Mouse (Mus musculus) adrenal gland, postnatal 4 days (tissue): ENCODE measurements at regions not wholly inside any gene's neighbourhood (a gene's known extent, or its start where the extent isn't known, plus 50 kb on each side); places are given as distances from the start of the nearest gene placed in this dataset.

ENCODE experiments used
- DNase-seq, 2 experiments: peaks; one replicate each; pipeline ENCODE4 v3.0.0; 2021 to 2022; ENCODE audit warnings: low spot score in 2 of 2, mixed read lengths in 2 of 2

DNA sequence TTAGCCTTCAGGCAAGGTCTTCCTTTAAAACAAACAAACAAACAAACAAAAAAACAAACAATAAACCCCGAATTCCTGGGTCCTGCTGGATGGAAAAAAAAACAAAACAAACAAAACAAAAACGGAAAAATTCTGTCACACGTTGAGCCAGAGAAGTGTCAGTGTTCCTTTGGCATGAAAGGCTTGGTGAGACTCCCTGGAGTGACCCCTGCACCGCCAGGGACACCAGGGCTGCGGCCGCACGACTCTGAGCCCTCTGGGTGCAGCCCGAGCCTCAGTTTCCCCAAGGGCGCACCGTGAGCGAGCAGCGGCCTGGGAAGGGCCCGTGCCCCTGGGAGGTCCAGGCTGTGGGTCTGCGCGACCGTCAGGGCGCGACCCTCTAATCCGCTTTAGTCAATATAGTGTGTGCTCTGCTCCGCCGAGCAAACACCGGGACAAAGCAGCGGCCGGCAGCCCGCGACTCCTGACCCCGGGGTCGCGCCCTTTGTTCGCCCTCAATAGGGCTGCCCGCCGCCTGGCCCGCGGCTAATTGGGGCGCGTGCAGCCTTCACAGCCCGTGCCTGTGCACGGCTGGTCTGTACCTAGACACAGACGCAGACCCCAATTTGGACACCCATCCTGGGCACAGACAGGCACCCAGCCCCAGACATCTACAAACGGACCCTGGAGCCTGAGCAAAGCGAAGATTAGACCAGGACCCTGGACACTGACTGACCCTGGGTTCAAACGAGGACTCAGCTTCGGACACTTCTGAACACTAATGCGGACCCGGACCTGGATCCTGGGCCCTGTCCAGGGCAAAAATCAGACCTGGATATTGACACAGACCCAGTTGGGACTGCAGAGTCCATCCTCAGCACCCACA lies 74.0 kb upstream of the Ppara start:
- DNase-seq, result no peak

DNA sequence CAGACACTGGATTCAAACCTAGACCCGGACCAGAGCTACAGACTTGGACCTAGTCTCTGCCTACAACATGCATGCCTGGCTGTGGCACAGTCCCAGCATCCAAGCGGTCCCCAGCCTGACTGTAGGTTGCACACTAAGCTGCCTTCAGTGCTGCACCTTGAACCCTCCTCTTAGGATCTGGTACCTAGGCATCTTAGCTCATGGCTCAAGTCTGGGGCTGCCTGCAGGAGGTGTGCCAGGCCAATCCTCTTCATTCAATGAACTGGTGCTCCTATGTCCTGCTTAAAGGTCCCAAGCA lies 73.4 kb upstream of the Ppara start:
- no peak for DNase-seq

DNA sequence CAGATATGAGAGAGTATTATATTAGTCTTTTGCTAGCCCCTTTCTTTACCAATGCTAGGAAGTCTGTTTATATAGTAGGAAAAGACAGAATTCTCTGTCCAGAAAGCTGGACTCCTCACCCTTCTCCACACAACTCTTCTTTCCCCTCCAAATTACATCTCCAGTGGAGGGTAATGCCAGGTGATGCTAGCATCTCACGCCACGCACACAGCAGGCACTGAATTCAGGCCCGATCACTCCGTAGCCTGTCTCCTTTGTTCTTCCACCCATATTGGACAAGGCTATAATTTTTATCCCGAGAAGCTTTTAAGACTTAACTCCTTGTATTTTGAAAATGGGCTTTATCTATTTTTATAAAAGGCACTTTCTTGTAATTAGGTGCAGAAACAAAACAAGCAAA lies 73.0 kb upstream of the Ppara start:
- no peak for DNase-seq

DNA sequence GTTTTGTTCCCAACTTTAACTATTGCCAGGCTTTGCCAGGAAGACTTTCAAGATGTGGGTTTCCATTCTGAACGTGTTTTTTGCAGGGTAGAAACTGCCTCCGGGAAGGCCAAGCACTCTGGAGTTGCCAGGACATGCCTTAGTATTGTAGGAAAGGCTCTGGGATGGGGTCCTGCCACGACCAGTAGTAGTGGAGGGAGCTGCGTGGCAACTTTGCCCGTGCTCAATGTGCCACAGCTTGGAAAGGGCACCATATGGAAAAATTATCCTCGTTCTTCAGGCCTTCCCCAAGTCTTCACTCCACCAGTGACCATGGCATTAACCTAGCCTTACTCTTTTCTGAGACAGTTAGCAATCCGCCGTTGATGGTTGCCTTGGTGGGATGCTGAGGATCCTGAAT lies 72.5 kb upstream of the Ppara start:
- DNase-seq, result no peak

DNA sequence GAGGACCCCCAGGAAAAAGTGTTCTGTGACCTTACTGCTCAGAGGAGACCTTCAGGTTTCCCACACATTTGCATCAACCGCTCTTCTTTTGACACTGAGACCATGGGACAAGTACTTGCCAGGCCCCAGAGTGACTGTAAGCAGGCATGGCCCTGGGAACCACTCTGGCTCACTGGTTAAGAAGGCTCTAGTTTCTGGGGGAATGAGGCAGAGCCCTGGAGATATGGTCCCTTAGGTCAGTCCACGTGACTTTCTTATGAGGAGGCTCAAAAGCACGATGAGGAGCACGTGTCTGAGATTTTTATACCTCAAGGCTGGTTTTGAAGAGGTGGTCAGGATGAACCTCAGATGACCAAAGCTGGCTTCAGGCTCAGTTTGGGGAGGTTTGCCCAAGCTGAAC lies 72.1 kb upstream of the Ppara start:
- DNase-seq, result no peak

DNA sequence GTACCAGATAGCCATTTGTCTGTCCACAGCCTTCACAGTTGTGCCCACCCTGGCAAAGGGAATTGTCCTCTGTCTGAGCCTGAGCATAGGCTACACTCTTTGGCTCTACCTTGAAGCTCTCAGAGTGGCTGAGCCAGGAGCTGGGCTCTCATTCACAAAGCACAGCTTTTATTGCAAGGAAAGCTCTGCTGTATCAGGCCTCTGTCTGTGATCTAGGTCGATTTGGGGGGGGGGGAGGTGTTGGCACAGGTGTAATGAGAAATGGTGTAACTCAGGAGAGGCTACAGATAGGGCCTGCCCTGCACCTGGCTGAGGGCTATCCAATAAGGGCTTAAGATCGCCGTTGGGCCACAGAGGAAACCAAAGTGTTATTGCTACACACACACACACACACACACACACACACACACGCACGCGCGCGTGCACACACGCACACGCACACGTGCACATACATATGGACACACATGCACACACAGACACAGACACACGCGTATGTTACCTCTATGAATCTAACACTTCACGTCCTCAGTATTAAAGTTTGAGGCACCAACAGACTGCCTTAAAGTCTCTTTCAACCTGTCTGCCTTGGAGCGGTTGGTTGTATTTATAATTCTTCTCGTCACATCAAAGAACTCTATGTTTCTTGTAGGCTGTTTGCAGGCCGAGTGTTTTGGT lies 70.9 kb upstream of the Ppara start:
- no peak for DNase-seq

DNA sequence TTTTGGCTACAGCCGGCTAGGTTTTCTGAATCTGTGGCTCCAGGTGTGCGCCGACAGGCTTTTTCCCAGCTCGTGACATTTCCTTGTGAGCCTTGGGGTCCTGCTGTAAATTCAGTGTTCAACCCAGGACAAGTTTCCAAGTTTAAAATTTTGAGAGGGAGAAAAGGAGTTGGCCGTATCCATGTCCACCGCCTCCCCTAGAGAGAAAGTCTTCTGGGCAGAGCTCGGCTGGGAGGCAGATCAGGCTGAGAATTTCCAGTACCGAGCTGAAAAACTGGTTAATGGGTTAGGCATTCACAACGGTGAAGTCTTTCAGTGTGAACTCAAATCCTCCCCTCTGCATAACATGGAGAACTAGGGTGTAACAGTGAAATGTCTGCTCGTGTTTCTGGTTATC lies 70.4 kb upstream of the Ppara start:
- DNase-seq, result no peak

DNA sequence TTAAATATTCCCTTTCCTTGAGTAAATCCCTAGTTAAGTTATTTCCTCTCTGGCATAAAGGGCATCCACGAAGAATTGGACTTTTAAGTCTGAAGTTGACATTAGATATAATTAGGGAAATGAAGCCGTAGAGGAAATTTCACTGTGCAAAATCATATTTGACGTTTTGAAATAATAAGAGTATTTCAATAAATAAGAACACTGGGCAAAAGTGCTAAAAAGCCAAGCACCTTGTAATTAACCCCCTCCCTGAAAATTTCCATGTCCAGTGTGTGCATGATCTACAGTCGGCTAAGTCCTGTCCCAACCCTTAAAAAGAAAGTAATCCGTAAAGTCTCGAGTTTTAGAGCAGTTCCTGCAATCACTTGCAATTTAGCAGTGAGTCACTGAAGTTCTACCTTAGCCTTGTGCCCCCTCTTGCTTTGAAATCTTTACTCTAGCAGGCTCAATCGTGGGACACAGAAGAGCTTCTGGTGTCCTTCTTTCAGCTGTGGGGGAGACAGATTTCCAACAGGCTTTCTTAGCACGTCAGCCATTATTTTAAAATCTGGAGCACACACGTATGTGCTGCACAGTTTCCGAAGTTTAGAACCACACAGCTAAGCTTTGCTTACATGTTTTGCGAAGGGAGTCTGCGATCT lies 69.5 kb upstream of the Ppara start:
- no peak for DNase-seq

DNA sequence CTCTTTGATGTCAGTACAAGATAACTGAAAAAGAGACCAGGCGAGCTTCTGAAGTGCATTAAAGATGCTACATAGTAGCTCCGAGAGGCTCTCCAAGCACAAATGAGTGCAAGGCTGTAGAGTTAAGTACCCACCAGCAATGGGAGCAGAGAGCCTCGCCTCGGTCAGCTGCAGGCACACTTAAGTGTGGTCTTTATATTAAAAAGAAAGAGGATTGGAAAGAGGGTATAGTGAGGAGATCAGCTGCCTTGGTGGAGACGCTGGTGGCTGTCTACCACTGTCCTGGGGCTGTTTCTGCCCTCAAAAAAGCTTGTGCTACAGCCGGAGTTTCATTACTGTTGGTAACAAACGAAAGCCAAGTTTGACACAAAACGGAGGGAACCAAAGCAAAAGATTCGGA lies 68.3 kb upstream of the Ppara start:
- no peak for DNase-seq

DNA sequence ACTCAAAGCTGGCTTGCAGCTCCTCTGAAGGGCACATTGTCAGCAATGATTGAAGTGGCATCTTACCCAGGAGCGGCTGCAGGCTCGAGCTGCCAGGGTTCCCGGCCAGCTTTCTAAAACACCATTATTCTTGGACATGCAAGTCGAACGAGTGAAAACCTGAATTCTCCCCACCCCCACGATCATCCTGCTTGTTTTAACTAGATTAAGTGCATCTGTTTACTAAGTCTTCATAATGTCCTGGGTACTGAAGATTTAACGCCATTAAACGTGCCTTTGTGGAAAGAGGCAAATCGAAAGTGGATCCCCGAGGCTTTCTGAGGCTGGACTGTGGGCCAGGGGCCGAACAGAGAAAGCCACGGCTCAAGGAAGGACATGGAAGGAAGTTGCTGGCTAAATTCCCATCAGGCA lies 67.4 kb upstream of the Ppara start:
- no peak for DNase-seq

DNA sequence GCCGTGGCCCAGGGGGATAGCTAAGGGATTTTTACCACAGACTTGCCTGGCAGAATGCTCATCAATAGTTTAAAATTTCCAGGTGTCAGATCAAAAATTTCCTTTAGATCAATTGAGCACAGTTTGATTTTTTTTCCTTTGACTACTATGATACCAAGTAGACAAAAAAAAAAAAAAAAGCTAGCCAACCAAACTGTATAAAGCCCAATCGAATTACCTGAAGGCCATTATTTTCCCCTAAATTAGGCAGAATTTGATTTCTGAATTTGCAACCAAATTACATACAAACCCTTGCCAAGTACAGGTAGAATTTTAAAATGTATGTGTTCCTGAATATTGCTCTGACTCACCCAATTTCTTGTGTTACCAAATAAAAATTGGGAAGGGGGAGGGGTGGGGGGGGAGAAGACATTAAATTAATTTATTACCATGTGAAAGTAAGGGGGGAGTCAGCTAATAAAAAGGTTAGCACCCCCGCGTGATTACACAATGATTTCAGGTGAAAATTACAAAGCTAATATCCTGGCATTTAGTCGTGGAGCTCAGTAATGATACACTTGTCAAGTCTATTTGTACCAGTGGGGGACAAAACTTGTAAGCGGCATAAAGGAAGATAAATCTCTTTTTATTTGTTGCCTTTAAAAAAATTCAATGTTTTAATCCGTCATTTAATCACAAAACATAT lies 66.7 kb upstream of the Ppara start:
- no peak for DNase-seq

DNA sequence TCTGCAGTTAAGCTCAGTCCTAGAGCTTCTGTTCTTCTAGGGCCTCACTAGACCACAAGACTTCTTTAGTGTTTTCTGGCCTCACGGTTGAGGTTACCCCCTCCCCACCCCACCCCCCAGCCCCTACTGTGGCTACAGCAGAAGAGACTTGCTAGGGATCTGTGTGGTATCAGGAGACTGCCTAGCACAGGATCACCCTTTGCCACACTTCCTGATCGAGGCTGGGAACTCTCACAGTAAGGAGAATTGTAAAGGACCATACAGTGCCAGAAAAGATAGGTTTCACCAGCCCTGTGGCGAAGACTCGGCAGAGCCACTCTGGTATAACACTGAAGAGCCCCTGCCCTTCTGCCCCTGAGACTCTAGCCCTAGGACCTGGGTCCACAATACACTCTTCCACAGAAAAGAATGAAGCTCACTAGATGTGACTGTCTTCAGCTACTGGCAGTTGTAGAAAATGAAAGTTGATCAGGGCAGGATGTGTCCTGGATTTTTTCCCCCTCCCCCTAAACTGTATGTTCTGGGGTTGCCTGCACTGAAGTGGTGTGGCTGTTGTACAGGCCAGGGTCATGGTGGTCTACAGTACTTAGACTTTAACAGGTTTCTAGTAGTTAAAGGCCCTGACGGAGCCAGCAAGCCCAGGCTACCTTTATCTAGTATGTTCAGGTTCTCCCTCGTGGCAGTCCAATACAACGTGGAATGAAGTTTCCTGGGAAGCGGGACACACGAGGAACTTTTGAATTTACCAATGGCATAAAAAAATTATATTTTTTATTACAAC lies 65.7 kb upstream of the Ppara start:
- DNase-seq, result no peak

DNA sequence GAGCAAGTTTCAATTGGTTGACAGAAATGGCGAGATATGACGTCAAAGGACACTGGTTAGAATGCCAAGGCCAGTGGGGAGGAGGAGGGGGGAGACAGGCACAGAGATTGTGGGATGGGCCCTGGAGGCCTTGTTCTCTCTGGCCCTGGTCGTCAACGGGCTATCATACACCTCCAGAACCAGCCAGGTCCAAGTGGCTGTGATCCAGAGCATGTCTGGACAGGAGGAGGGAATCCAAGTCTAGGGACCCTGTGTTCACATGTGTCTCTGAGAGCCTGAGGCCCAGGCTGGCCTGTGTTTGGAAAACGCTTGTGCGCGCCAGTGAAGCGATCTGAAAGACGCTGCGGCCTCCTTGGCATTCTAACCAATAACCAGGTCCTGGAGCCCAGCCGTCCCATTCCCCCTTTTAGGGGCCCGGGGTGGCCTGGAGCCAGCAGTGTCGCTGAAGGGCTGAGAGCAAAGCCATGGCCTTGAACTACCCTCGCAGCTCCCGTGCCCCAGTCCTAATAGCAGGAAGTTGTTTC lies 65.1 kb upstream of the Ppara start:
- DNase-seq, result peak in 1 of 2 experiments; percentile 69

DNA sequence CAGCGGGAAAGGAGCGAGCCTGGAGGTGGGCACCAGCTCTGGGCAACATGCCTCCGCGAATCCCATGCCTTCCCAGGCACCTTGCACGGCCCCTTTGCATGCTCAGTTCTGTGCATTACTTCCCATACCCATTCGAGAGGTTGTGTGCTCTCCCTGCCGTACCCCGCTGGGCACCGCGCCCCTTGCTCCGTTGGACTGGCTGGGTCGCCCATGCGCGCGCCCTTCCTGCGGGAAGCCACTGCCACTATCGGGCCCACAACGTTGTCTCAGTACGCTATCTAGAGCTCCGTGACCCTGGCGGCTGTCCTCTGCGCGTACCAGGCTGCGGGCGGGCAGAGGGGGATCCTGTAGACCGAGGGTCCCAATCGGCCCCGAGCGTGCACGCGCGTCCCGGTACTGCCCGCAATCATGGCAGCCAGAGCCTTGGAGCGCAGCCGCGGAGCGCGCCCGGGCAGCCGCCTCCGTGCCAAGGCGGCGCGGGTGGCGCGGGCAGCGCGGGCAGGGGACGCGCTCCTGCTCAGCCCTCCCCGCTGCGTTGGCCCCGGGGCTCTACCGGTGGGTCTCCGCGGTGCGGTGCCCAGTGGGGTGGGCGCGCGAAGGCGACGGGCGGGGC lies 64.5 kb upstream of the Ppara start:
- peak; percentile 45 to 60 for DNase-seq

DNA sequence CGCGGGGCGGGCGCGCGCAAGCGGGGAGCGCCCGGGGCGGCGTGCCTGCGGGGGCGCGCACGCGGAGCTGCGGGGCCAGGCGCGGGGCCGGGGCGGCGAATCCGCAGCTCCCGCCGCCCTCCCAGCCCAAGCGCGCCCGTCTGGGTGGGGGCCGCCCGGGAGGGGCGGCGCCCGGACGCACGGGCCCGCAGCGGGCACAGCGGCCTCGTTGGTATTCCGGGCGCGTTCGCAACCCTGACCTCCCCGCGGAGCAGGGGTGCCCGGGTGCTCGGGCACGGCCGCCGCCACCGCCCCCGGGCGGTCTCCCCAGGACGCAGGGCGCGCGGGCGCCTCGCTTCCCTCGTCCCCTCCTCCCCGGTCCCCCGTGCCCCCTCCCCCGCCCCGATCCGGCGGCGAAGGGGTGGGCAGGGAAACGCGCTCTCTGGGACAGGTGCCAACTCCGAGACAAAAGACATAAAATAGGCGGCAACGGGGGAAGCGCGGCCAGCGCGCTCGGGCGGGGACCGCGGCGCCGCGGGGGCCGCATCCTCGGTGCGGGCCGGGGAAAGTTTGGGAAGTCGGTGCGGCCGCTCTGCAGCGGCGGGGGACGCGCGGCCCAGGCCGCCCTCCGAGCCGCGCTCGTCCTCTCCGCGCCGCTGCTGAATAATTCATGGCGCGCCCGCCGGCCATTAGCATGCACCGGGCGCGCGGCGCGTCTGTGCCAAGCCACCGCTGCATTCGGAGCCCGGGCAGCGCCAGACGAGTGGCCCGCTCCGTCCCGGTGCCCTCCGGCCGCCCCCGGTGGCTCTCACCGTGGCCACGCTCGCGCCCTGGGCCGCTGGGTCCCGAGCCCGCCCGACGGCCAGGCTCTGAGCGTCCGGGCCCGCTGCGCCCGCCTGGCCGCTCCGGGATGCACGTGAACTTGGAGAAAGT lies 63.7 kb upstream of the Ppara start:
- peak; percentile 88 for DNase-seq

DNA sequence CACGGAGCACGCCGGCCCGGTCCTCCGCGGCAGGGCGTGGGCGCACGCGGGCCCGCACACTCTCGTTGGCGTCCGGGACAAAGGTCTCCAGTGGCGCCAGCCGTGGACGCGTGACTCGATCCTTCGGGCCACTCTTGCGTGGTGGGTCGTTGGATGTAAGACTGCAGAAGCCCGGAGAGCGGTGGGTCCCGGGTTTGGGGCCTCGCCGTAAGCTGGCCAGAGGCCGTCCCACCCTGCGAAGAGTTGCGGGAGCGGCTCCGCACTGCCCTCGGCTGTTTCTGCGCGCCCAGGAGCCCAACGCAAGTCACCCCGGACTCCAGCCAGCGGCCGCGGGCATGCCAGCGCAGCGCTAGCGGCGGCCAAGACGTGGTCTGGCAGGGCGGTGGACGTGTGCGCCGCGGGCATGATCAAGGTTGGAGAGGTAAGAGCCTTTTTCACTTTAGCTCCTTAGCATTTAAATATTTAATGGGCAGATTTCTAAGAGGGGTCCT lies 63.0 kb upstream of the Ppara start:
- no peak for DNase-seq

DNA sequence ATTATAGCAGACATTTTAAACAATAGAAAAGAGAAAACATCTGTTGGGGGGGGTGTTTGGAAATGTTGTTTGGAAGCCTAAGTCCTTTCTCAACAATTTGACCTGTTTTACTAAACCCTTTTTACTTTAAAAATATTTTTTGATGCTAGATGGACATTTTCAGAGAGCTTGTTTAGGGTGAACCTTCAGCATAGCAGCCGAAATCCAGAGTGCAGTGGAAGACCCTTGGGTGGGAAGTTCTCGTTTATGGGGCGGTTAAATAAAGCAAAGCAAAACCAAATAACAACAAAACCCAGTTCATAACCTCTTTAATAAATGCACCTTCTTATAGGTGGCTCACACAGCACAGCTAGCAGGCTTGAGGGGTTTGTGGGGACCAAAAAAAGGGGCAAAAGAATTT lies 62.4 kb upstream of the Ppara start:
- DNase-seq, result no peak

DNA sequence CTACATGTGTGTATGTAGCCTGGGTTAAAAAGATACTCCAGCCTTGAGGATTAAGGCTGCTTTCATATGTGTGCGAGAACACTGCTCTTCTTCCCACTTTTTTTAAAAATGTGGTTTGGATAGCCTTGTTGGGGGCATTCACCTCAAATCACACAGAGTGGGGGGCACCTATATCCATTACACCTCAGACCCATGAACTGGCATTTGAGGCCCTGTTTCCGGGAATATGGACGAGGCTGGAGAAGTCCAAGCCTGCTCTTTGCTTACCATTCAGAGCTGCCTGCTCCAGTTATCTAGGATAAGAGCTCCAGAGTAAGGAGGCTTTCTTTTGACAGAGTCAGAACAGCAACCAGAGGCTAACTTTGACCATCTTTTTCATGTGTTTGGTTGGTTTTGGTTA lies 61.9 kb upstream of the Ppara start:
- no peak for DNase-seq

DNA sequence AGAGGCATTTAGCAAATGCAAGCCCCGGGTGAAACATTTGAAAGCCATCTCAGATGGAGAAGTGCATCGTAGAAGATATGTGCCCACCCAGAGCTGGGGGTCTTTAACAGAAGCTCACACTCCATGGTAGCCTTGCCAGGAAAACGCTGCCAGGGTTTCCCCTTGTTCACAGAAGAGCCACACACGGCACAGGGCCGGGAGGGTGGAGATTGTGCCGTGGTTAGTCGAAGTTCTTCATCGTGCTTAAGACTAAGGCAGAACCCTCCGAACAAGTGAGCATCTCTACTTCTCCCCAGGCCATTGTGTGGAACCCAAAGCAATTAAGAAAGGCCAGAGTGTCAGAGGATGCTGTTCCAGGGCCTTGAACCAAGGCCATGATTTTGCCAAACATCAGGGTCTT lies 61.3 kb upstream of the Ppara start:
- DNase-seq, result no peak
